26 mouse cellular contexts compared by ENCODE assay signal in the genomic region with DNA sequence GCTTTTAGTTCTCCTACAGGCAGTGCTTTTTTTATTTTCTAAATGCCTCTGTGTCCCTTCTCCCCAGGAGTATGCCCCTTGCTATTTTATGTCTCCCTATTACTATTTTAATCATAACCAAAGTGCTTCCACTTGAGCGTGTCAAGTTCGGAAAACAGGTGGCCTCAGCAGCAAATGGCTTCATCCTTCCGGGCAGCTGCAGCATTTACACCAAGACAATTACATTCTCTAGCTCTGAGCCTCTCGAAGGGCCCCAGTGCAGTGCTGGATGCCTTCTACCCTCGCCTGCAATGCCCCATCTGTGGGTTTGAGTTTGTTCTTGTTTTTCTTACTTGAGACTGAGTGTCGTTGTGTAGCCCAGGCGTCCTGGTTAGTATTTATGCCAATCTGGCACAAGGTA. TPM values are rescaled to one million over a fixed set of nuclear protein-coding genes. Genes with fewer than 3 reads are reported as not detected.
A peak's percentile ranks its signal among the peaks of the same experiment; 100 is the strongest.
DNase-seq lines count a peak whose midpoint lies in the region; ATAC-seq and TF ChIP-seq lines count a peak whose summit lies in the region.
"Had no signal": no experiment of that assay in that cellular context is flagged by ENCODE, and none has a peak within 500 bp of the region (broad histone marks: within the 10 kb centered on the region; RNA-seq: fewer than 3 reads in every experiment).

No protein-coding gene starts in this region.

- peaks cover 63% of the 10 kb centered on the region for H3K36me3 ChIP-seq in embryonic facial prominence, embryonic 14.5 days (ENCODE audit: control insufficient read depth, insufficient read depth, low read length)
- peaks cover 75% of the 10 kb centered on the region for H3K36me3 ChIP-seq in embryonic facial prominence, embryonic 10.5 days (replicated peaks)
- peaks cover 68% of the 10 kb centered on the region for H3K36me3 ChIP-seq in heart, postnatal 0 days (replicated peaks; ENCODE audit: control insufficient read depth, insufficient read depth, low read length)
- peaks cover 36% of the 10 kb centered on the region for H3K36me3 ChIP-seq in heart, embryonic 11.5 days (ENCODE audit: control insufficient read depth, insufficient read depth, low read length)
- peaks cover 48% of the 10 kb centered on the region for H3K36me3 ChIP-seq in kidney, postnatal 0 days (ENCODE audit: insufficient read depth, low read length)
- peaks cover 71% of the 10 kb centered on the region for H3K36me3 ChIP-seq in limb, embryonic 14.5 days (ENCODE audit: control insufficient read depth, insufficient read depth, low read length)

- H3K4me1 ChIP-seq in embryonic facial prominence, embryonic 14.5 days (ENCODE audit: control insufficient read depth, insufficient read depth, low read length) = peaks cover 5% of the 10 kb centered on the region; the same call in 1 of the 2 replicates
- peaks cover 8% of the 10 kb centered on the region for H3K4me1 ChIP-seq in embryonic facial prominence, embryonic 10.5 days
- peaks cover 16% of the 10 kb centered on the region for H3K4me1 ChIP-seq in heart, postnatal 0 days (ENCODE audit: control insufficient read depth, insufficient read depth)
- no peaks in the 10 kb centered on the region; the same call in none of the 2 replicates for H3K4me1 ChIP-seq in heart, embryonic 11.5 days (ENCODE audit: control insufficient read depth, insufficient read depth, low read length)
- peaks cover 7% of the 10 kb centered on the region for H3K4me1 ChIP-seq in kidney, postnatal 0 days (replicated peaks; ENCODE audit: insufficient read depth, low read length)
- peaks cover 4% of the 10 kb centered on the region for H3K4me1 ChIP-seq in limb, embryonic 14.5 days (ENCODE audit: control insufficient read depth, insufficient read depth, low read length)

- no peak for TF ChIP-seq EP300 in heart, postnatal 0 days (IDR thresholded peaks at IDR 0.05; ENCODE audit: low read depth)

- no peak overlapping the region for H3K4me2 ChIP-seq in embryonic facial prominence, embryonic 14.5 days (ENCODE audit: low read depth, low read length)
- no peak overlapping the region for H3K4me2 ChIP-seq in heart, postnatal 0 days (ENCODE audit: low read depth, low read length)
- no peak overlapping the region for H3K4me2 ChIP-seq in heart, embryonic 11.5 days
- no peak overlapping the region for H3K4me2 ChIP-seq in kidney, postnatal 0 days (ENCODE audit: low read length)
- no peak overlapping the region for H3K4me2 ChIP-seq in limb, embryonic 14.5 days (replicated peaks; ENCODE audit: low read depth, low read length, severe bottlenecking)
- H3K4me2 ChIP-seq: heart, embryonic 12.5 days; limb, embryonic 15.5 days; liver, embryonic 15.5 days; neural tube, embryonic 13.5 days had no signal

- H3K9me3 ChIP-seq in embryonic facial prominence, embryonic 14.5 days (ENCODE audit: control insufficient read depth, low read length) = no peaks in the 10 kb centered on the region
- H3K9me3 ChIP-seq in embryonic facial prominence, embryonic 10.5 days = peaks cover 12% of the 10 kb centered on the region; the same call in 1 of the 2 replicates
- no peaks in the 10 kb centered on the region for H3K9me3 ChIP-seq in heart, postnatal 0 days (replicated peaks; ENCODE audit: control insufficient read depth, low read length)
- H3K9me3 ChIP-seq in heart, embryonic 11.5 days (replicated peaks; ENCODE audit: control insufficient read depth, low read length) = no peaks in the 10 kb centered on the region
- no peaks in the 10 kb centered on the region for H3K9me3 ChIP-seq in kidney, postnatal 0 days (replicated peaks; ENCODE audit: low read length)
- H3K9me3 ChIP-seq in limb, embryonic 14.5 days (ENCODE audit: control insufficient read depth, low read length) = no peaks in the 10 kb centered on the region
- H3K9me3 ChIP-seq: limb, embryonic 15.5 days; liver, embryonic 15.5 days; neural tube, embryonic 13.5 days had no signal

- no peak for TF ChIP-seq POLR2A in limb, embryonic 14.5 days (IDR thresholded peaks at IDR 0.05; ENCODE audit: borderline replicate concordance, extremely low read depth, insufficient read depth, insufficient read length)

- H3K27me3 ChIP-seq in embryonic facial prominence, embryonic 14.5 days (replicated peaks; ENCODE audit: control insufficient read depth, insufficient read depth, low read length) = no peaks in the 10 kb centered on the region
- H3K27me3 ChIP-seq in embryonic facial prominence, embryonic 10.5 days (replicated peaks; ENCODE audit: low read depth, poor library complexity, severe bottlenecking) = no peaks in the 10 kb centered on the region
- H3K27me3 ChIP-seq in heart, postnatal 0 days (ENCODE audit: control insufficient read depth, insufficient read depth, low read length) = no peaks in the 10 kb centered on the region
- no peaks in the 10 kb centered on the region for H3K27me3 ChIP-seq in heart, embryonic 11.5 days (ENCODE audit: control insufficient read depth, insufficient read depth, low read length)
- no peaks in the 10 kb centered on the region for H3K27me3 ChIP-seq in kidney, postnatal 0 days (ENCODE audit: insufficient read depth, low read length)
- H3K27me3 ChIP-seq in limb, embryonic 14.5 days (ENCODE audit: control insufficient read depth, insufficient read depth, low read length) = no peaks in the 10 kb centered on the region
- H3K27me3 ChIP-seq: heart, embryonic 12.5 days; limb, embryonic 15.5 days; liver, embryonic 15.5 days; neural tube, embryonic 13.5 days had no signal

- peak; percentile 50; the same call in 1 of the 2 replicates for ATAC-seq in embryonic facial prominence, embryonic 14.5 days (ENCODE audit: low read depth)
- no peak for ATAC-seq in heart, postnatal 0 days (ENCODE audit: insufficient read depth, low read depth)
- ATAC-seq in heart, embryonic 11.5 days (replicated peaks; ENCODE audit: insufficient number of reproducible peaks, low FRiP score, low TSS enrichment) = no peak
- no peak for ATAC-seq in kidney, postnatal 0 days (replicated peaks; ENCODE audit: low FRiP score, low read depth)
- ATAC-seq in limb, embryonic 14.5 days (ENCODE audit: low FRiP score, low read depth) = peak; percentile 61; the same call in 1 of the 2 replicates
- ATAC-seq: hindbrain, postnatal 0 days had no signal

- no peak overlapping the region for H3K9ac ChIP-seq in embryonic facial prominence, embryonic 14.5 days (ENCODE audit: low read depth, low read length)
- H3K9ac ChIP-seq in heart, postnatal 0 days (replicated peaks; ENCODE audit: low read depth, low read length) = no peak overlapping the region; the same call in 1 of the 2 replicates
- no peak overlapping the region for H3K9ac ChIP-seq in heart, embryonic 11.5 days (ENCODE audit: low read depth, low read length)
- no peak overlapping the region for H3K9ac ChIP-seq in kidney, postnatal 0 days (ENCODE audit: low read depth, low read length)
- no peak overlapping the region for H3K9ac ChIP-seq in limb, embryonic 14.5 days (ENCODE audit: low read depth, low read length, severe bottlenecking)
- H3K9ac ChIP-seq: heart, embryonic 12.5 days; limb, embryonic 15.5 days; liver, embryonic 15.5 days; neural tube, embryonic 13.5 days had no signal

- H3K4me3 ChIP-seq in embryonic facial prominence, embryonic 14.5 days (ENCODE audit: low read depth, low read length) = no peak overlapping the region
- no peak overlapping the region for H3K4me3 ChIP-seq in embryonic facial prominence, embryonic 10.5 days
- H3K4me3 ChIP-seq in heart, postnatal 0 days (ENCODE audit: low read depth, low read length) = no peak overlapping the region
- H3K4me3 ChIP-seq in heart, embryonic 11.5 days (ENCODE audit: low read depth, low read length) = no peak overlapping the region
- H3K4me3 ChIP-seq in kidney, postnatal 0 days (replicated peaks; ENCODE audit: low read depth, low read length) = no peak overlapping the region
- no peak overlapping the region for H3K4me3 ChIP-seq in limb, embryonic 14.5 days (replicated peaks; ENCODE audit: low read length)
- H3K4me3 ChIP-seq: heart, embryonic 12.5 days; limb, embryonic 15.5 days; liver, embryonic 15.5 days; neural tube, embryonic 13.5 days had no signal

- DNase-seq in embryonic facial prominence, embryonic 14.5 days (ENCODE audit: low spot score) = peak; percentile 62
- no peak for DNase-seq in embryonic facial prominence, embryonic 10.5 days (ENCODE audit: low spot score)
- no peak for DNase-seq in heart, postnatal 0 days (ENCODE audit: low spot score)
- no peak for DNase-seq in kidney, postnatal 0 days (ENCODE audit: low spot score)
- no peak for DNase-seq in kidney, postnatal 36 days
- DNase-seq in limb, embryonic 14.5 days (ENCODE audit: low spot score) = peak; percentile 30
- DNase-seq in thymus, postnatal 4 days = no peak
- DNase-seq: adrenal gland, postnatal 14 days; cerebellum, adult 2 months; cerebellum, postnatal 36 days; embryo, embryonic 11 days; kidney, adult 18-20 months; midbrain, embryonic 14.5 days; retina, postnatal 1 day; right cerebral cortex, postnatal 25 days; spleen, adult 18-20 months had no signal

- no peak for TF ChIP-seq CTCF in heart, postnatal 0 days (IDR thresholded peaks at IDR 0.05; ENCODE audit: low read depth)
- TF ChIP-seq CTCF in kidney, postnatal 0 days (IDR thresholded peaks at IDR 0.05; ENCODE audit: low read depth) = no peak

- no peak overlapping the region for H3K27ac ChIP-seq in embryonic facial prominence, embryonic 14.5 days (replicated peaks; ENCODE audit: low read depth, low read length)
- H3K27ac ChIP-seq in embryonic facial prominence, embryonic 10.5 days (replicated peaks) = no peak overlapping the region
- H3K27ac ChIP-seq in heart, postnatal 0 days (ENCODE audit: low read depth) = peak overlapping the region; percentile 15; the same call in 1 of the 2 replicates
- H3K27ac ChIP-seq in heart, embryonic 11.5 days (ENCODE audit: low read depth, low read length) = no peak overlapping the region
- peak overlapping the region; percentile 36; the same call in 1 of the 2 replicates for H3K27ac ChIP-seq in kidney, postnatal 0 days
- no peak overlapping the region for H3K27ac ChIP-seq in limb, embryonic 14.5 days (replicated peaks; ENCODE audit: low read depth, low read length)
- H3K27ac ChIP-seq: hindbrain, postnatal 0 days; limb, embryonic 15.5 days; liver, embryonic 15.5 days; neural tube, embryonic 13.5 days had no signal

- 89% methylated on average over 7 of the region's 7 CpGs for WGBS in embryonic facial prominence, embryonic 14.5 days
- WGBS in embryonic facial prominence, embryonic 10.5 days = 94% methylated on average over 7 of the region's 7 CpGs
- WGBS in heart, postnatal 0 days = 61% methylated on average over 7 of the region's 7 CpGs
- 86% methylated on average over 7 of the region's 7 CpGs for WGBS in heart, embryonic 11.5 days (ENCODE audit: insufficient replicate concordance)
- 75% methylated on average over 7 of the region's 7 CpGs for WGBS in kidney, postnatal 0 days
- 86% methylated on average over 7 of the region's 7 CpGs for WGBS in limb, embryonic 14.5 days

RNA-seq across cellular contexts. Expression of a gene that starts 5.2 kb away (rescaled TPM):
- 15.7 and 17.0 TPM in 2 replicates for polyA plus RNA-seq in embryonic facial prominence, embryonic 14.5 days (2014; fragmentation: Nextera tagmentation; extraction: Ambion mirVana)
- 12.4 and 12.6 TPM in 2 replicates for polyA plus RNA-seq in embryonic facial prominence, embryonic 10.5 days (2016; fragmentation: Nextera tagmentation; extraction: Ambion mirVana)
- total RNA-seq in heart, postnatal 0 days (2014; rRNA removed; ENCODE audit: low replicate concordance) = 5.3 and 7.4 TPM in 2 replicates
- polyA plus RNA-seq in heart, postnatal 0 days (2015; fragmentation: Nextera tagmentation; extraction: Ambion mirVana) = 6.0 and 6.1 TPM in 2 replicates
- polyA plus RNA-seq in heart, embryonic 11.5 days (2014; fragmentation: Nextera tagmentation; extraction: Ambion mirVana) = 8.7 and 8.8 TPM in 2 replicates
- 10.5 and 10.6 TPM in 2 replicates for polyA plus RNA-seq in kidney, postnatal 0 days (2015; fragmentation: Nextera tagmentation; extraction: Ambion mirVana)
- polyA plus RNA-seq in limb, embryonic 14.5 days (2012; rRNA removed) = 9.7 and 11.6 TPM in 2 replicates
- polyA plus RNA-seq in limb, embryonic 14.5 days (2014; fragmentation: Nextera tagmentation; extraction: Ambion mirVana) = 14.0 and 15.8 TPM in 2 replicates

RNA-seq across cellular contexts. Expression of a gene that starts 10.3 kb away (rescaled TPM):
- polyA plus RNA-seq in embryonic facial prominence, embryonic 14.5 days (2014; fragmentation: Nextera tagmentation; extraction: Ambion mirVana) = 9.4 and 10.4 TPM in 2 replicates
- polyA plus RNA-seq in embryonic facial prominence, embryonic 10.5 days (2016; fragmentation: Nextera tagmentation; extraction: Ambion mirVana) = 6.3 and 7.0 TPM in 2 replicates
- total RNA-seq in heart, postnatal 0 days (2014; rRNA removed; ENCODE audit: low replicate concordance) = 4.6 and 5.6 TPM in 2 replicates
- 8.1 and 8.4 TPM in 2 replicates for polyA plus RNA-seq in heart, postnatal 0 days (2015; fragmentation: Nextera tagmentation; extraction: Ambion mirVana)
- 5.3 and 5.6 TPM in 2 replicates for polyA plus RNA-seq in heart, embryonic 11.5 days (2014; fragmentation: Nextera tagmentation; extraction: Ambion mirVana)
- 7.5 and 7.7 TPM in 2 replicates for polyA plus RNA-seq in kidney, postnatal 0 days (2015; fragmentation: Nextera tagmentation; extraction: Ambion mirVana)
- 7.6 and 8.7 TPM in 2 replicates for polyA plus RNA-seq in limb, embryonic 14.5 days (2012; rRNA removed)
- 11.3 and 11.4 TPM in 2 replicates for polyA plus RNA-seq in limb, embryonic 14.5 days (2014; fragmentation: Nextera tagmentation; extraction: Ambion mirVana)

RNA-seq across cellular contexts. Expression of a gene that starts 42.4 kb away (rescaled TPM):
- polyA plus RNA-seq in embryonic facial prominence, embryonic 14.5 days (2014; fragmentation: Nextera tagmentation; extraction: Ambion mirVana) = 12.8 and 14.5 TPM in 2 replicates
- 15.9 and 16.4 TPM in 2 replicates for polyA plus RNA-seq in embryonic facial prominence, embryonic 10.5 days (2016; fragmentation: Nextera tagmentation; extraction: Ambion mirVana)
- total RNA-seq in heart, postnatal 0 days (2014; rRNA removed; ENCODE audit: low replicate concordance) = 2.4 and 3.1 TPM in 2 replicates
- 8.3 and 9.3 TPM in 2 replicates for polyA plus RNA-seq in heart, postnatal 0 days (2015; fragmentation: Nextera tagmentation; extraction: Ambion mirVana)
- polyA plus RNA-seq in heart, embryonic 11.5 days (2014; fragmentation: Nextera tagmentation; extraction: Ambion mirVana) = 8.9 and 13.3 TPM in 2 replicates
- 9.1 and 9.8 TPM in 2 replicates for polyA plus RNA-seq in kidney, postnatal 0 days (2015; fragmentation: Nextera tagmentation; extraction: Ambion mirVana)
- polyA plus RNA-seq in limb, embryonic 14.5 days (2012; rRNA removed) = 5.9 and 8.0 TPM in 2 replicates
- polyA plus RNA-seq in limb, embryonic 14.5 days (2014; fragmentation: Nextera tagmentation; extraction: Ambion mirVana) = 13.8 and 16.6 TPM in 2 replicates

RNA-seq across cellular contexts. Expression of a gene that starts 46.7 kb away (rescaled TPM):
- not detected in 2 replicates for polyA plus RNA-seq in embryonic facial prominence, embryonic 14.5 days (2014; fragmentation: Nextera tagmentation; extraction: Ambion mirVana)
- not detected in 2 replicates for polyA plus RNA-seq in embryonic facial prominence, embryonic 10.5 days (2016; fragmentation: Nextera tagmentation; extraction: Ambion mirVana)
- total RNA-seq in heart, postnatal 0 days (2014; rRNA removed; ENCODE audit: low replicate concordance) = not detected in 2 replicates
- not detected in 2 replicates for polyA plus RNA-seq in heart, postnatal 0 days (2015; fragmentation: Nextera tagmentation; extraction: Ambion mirVana)
- polyA plus RNA-seq in heart, embryonic 11.5 days (2014; fragmentation: Nextera tagmentation; extraction: Ambion mirVana) = not detected in 2 replicates
- polyA plus RNA-seq in kidney, postnatal 0 days (2015; fragmentation: Nextera tagmentation; extraction: Ambion mirVana) = not detected in 2 replicates
- 0.04 and 0.13 TPM in 2 replicates for polyA plus RNA-seq in limb, embryonic 14.5 days (2012; rRNA removed)
- polyA plus RNA-seq in limb, embryonic 14.5 days (2014; fragmentation: Nextera tagmentation; extraction: Ambion mirVana) = not detected in 2 replicates
- total RNA-seq: adrenal gland, postnatal 14 days; gastrocnemius, adult 18-20 months; hematopoietic stem cell, adult 5-6 weeks; megakaryocyte-erythroid progenitor cell, adult 5-6 weeks had no signal
- polyA plus RNA-seq: cerebellum, adult 2 months; heart, embryonic 12.5 days; limb, embryonic 15.5 days; liver, embryonic 15.5 days; lung, embryonic 16.5 days had no signal

Comparison
In these comparisons a context has a peak if more than half of its experiments do, and no peak if none do; other contexts are left out.
1. DNase-seq: peak in embryonic facial prominence, embryonic 14.5 days (single experiment) and limb, embryonic 14.5 days (single experiment); none in embryonic facial prominence, embryonic 10.5 days (single experiment), heart, postnatal 0 days (single experiment), kidney, postnatal 0 days (single experiment), kidney, postnatal 36 days (0 of 2) and thymus, postnatal 4 days (single experiment).
2. H3K27ac ChIP-seq: peak in heart, postnatal 0 days (single experiment) and kidney, postnatal 0 days (single experiment); none in embryonic facial prominence, embryonic 14.5 days (single experiment), embryonic facial prominence, embryonic 10.5 days (single experiment), heart, embryonic 11.5 days (single experiment) and limb, embryonic 14.5 days (single experiment).
3. ATAC-seq: peak in embryonic facial prominence, embryonic 14.5 days (single experiment) and limb, embryonic 14.5 days (single experiment); none in heart, postnatal 0 days (single experiment), heart, embryonic 11.5 days (single experiment) and kidney, postnatal 0 days (single experiment).